Mouse (Mus musculus) liver, embryonic 14.5 days (tissue): ENCODE results near the gene Asb12.

Experiments
- CTCF ChIP-seq: IDR thresholded peaks from 2 replicates; pipeline ENCODE4 v1.5.1; 2016; ENCODE audit warnings: antibody characterized with exemption, low read depth, control low read depth
- EP300 ChIP-seq: IDR thresholded peaks from 2 replicates; pipeline ENCODE4 v1.6.1; 2016; ENCODE audit warnings: antibody characterized with exemption, low read depth

- TF ChIP-seq CTCF, result no peak
- no peak for TF ChIP-seq EP300
These were observed 113.7 kb downstream of the Asb12 start for GRCm38 (mm10) chrX:95443898-95444775.
